Comparison of ENCODE assay signal across 15 mouse cellular contexts in the genomic region with DNA sequence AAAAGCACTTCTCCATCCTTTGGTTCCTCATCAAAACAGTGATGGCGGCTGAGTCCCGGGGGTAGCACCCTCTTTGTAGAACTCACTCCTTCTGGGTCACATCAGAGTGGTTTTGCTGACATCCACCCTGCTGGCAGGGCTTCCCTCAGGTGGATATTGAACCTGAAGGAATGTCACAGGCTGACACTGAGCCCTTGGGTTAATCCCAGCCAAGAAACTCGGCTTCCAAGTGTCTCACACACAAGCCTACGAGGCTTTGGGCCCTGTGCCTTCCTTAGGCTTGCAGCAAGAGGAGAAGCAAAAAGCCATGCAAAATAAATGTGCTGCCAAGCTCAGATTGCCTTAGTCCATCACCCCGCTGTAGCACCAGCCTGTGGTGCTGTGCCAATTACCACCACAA.
DNase-seq lines count a peak whose midpoint lies in the region; ATAC-seq lines count a peak whose summit lies in the region.
"Had no signal": no experiment of that assay in that cellular context is flagged by ENCODE, and none has a peak within 500 bp of the region (broad histone marks: within the 10 kb centered on the region; RNA-seq: fewer than 3 reads in every experiment).

No protein-coding gene starts in this region.

- H3K27me3 ChIP-seq in heart, embryonic 12.5 days (replicated peaks), result no peaks in the 10 kb centered on the region
- H3K27me3 ChIP-seq in hindbrain, embryonic 11.5 days (ENCODE audit: control insufficient read depth, insufficient read depth, low read length), result no peaks in the 10 kb centered on the region
- H3K27me3 ChIP-seq: forebrain, embryonic 12.5 days; limb, embryonic 12.5 days; midbrain, embryonic 13.5 days; stomach, embryonic 15.5 days had no signal

- DNase-seq in cerebellum, postnatal 36 days, result no peak
- DNase-seq in heart, adult 8-10 months (ENCODE audit: low spot score), result peak; percentile 7
- peak; percentile 26 for DNase-seq in gastrocnemius, postnatal 25 days
- peak; percentile 34 for DNase-seq in skeletal muscle tissue, adult 2 months (ENCODE audit: low read depth, low spot score)
- no peak for DNase-seq in hindbrain, embryonic 11.5 days (ENCODE audit: low spot score)
- DNase-seq: B cell, adult 2 months; right cerebral cortex, postnatal 25 days; thymus, postnatal 14 days had no signal

- no peaks in the 10 kb centered on the region for H3K36me3 ChIP-seq in heart, embryonic 12.5 days
- no peaks in the 10 kb centered on the region for H3K36me3 ChIP-seq in hindbrain, embryonic 11.5 days (ENCODE audit: control insufficient read depth, insufficient read depth, low read length)
- H3K36me3 ChIP-seq: forebrain, embryonic 12.5 days; limb, embryonic 12.5 days; midbrain, embryonic 13.5 days; stomach, embryonic 15.5 days had no signal

- H3K9ac ChIP-seq in heart, embryonic 12.5 days, result no peak overlapping the region
- H3K9ac ChIP-seq in hindbrain, embryonic 11.5 days (ENCODE audit: low read depth, low read length), result no peak overlapping the region
- H3K9ac ChIP-seq: forebrain, embryonic 12.5 days; limb, embryonic 12.5 days; midbrain, embryonic 13.5 days; stomach, embryonic 15.5 days had no signal

- ATAC-seq in cerebellum, adult (ENCODE audit: insufficient number of reproducible peaks, low FRiP score, low TSS enrichment), result 0 out of 2 replicates have a peak, but pooled peaks have one; percentile 20
- ATAC-seq in heart, embryonic 12.5 days (ENCODE audit: insufficient number of reproducible peaks, low FRiP score), result no peak
- no peak for ATAC-seq in megakaryocyte-erythroid progenitor cell, adult 5-6 weeks (replicated peaks; ENCODE audit: low FRiP score, low TSS enrichment, poor library complexity, severe bottlenecking)
- ATAC-seq in hindbrain, embryonic 11.5 days (ENCODE audit: low FRiP score), result no peak
- ATAC-seq: midbrain, embryonic 13.5 days had no signal

- no peak overlapping the region for H3K4me3 ChIP-seq in heart, embryonic 12.5 days
- no peak overlapping the region for H3K4me3 ChIP-seq in hindbrain, embryonic 11.5 days (ENCODE audit: low read depth, low read length)
- H3K4me3 ChIP-seq: forebrain, embryonic 12.5 days; limb, embryonic 12.5 days; midbrain, embryonic 13.5 days; stomach, embryonic 15.5 days had no signal

- 75% methylated on average over 5 of the region's 5 CpGs for WGBS in heart, embryonic 12.5 days
- WGBS in hindbrain, embryonic 11.5 days, result 77% methylated on average over 5 of the region's 5 CpGs

- no peak overlapping the region for H3K27ac ChIP-seq in heart, embryonic 12.5 days (ENCODE audit: poor library complexity, severe bottlenecking)
- no peak overlapping the region for H3K27ac ChIP-seq in hindbrain, embryonic 11.5 days (ENCODE audit: low read depth, low read length)
- H3K27ac ChIP-seq: forebrain, embryonic 12.5 days; limb, embryonic 12.5 days; midbrain, embryonic 13.5 days; stomach, embryonic 15.5 days had no signal

- no peak overlapping the region for H3K4me2 ChIP-seq in heart, embryonic 12.5 days
- no peak overlapping the region for H3K4me2 ChIP-seq in hindbrain, embryonic 11.5 days (replicated peaks; ENCODE audit: low read depth, low read length)
- H3K4me2 ChIP-seq: forebrain, embryonic 12.5 days; limb, embryonic 12.5 days; midbrain, embryonic 13.5 days; stomach, embryonic 15.5 days had no signal

- H3K9me3 ChIP-seq in heart, embryonic 12.5 days (replicated peaks), result no peaks in the 10 kb centered on the region
- no peaks in the 10 kb centered on the region for H3K9me3 ChIP-seq in hindbrain, embryonic 11.5 days (ENCODE audit: control insufficient read depth, low read length)
- H3K9me3 ChIP-seq: forebrain, embryonic 12.5 days; limb, embryonic 12.5 days; midbrain, embryonic 13.5 days; stomach, embryonic 15.5 days had no signal

- 0 out of 2 replicates have a peak, but pooled peaks cover 7% of the 10 kb centered on the region for H3K4me1 ChIP-seq in heart, embryonic 12.5 days (replicated peaks)
- H3K4me1 ChIP-seq in hindbrain, embryonic 11.5 days (replicated peaks; ENCODE audit: control insufficient read depth, insufficient read depth, low read length), result no peaks in the 10 kb centered on the region
- H3K4me1 ChIP-seq: forebrain, embryonic 12.5 days; midbrain, embryonic 13.5 days; stomach, embryonic 15.5 days had no signal

Comparison
In these comparisons a context has a peak if more than half of its experiments do, and no peak if none do; other contexts are left out.
1. DNase-seq: peak in heart, adult 8-10 months (single experiment), gastrocnemius, postnatal 25 days (single experiment) and skeletal muscle tissue, adult 2 months (single experiment); none in cerebellum, postnatal 36 days (0 of 2) and hindbrain, embryonic 11.5 days (single experiment).